Mouse (Mus musculus): Measurements from ENCODE around the gene Ppp2r1b.
"Not testable (repeated sequence)": the region's sequence is repeated elsewhere in the genome, so short reads cannot be mapped to it uniquely, and the experiment has no call there.

Ppp2r1b gene

DNA sequence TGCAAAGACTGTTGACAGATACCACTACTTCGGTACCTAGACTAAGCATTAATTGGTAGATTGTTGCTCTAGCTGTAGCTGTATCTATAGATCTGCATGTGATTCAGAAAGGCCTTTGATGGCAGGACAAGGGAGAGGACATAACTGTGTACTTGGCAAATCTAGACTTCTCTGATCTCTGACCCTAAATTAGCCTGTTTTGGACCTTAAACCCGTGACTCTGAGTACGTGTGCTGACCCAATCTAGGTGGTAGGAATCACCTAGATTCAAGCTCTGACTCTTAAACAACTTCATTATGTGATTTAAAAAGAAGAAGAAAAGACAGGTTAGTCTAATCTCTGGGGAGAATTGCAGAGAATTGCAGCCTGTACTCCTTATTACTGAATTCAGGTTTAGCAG is at the start of gene Ppp2r1b:
Ppp2r1b (plus strand) TSS at position 221 of the 400 bp plus-strand sequence.
- in situ Hi-C loops (cut with MboI, MseI) = no loop called here

DNA sequence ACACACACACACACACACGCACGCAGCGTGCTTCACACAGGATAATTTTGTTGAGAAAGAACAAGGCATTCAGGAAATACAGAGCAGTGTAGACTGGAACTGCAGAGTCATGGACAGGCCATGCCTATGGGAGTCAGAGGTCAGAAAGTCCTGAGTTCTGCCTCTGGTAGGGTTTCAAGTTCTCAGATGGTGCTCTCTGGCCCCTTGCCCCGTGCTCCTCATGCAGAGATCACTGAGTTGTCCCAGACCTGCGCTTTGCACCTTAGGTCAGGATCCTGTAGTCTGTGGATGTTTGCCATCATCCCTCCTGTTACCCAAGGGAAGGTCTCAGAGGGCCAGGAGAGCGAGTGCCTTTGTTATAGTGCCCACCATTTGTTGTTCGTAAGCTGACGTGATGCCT is 48.3 kb upstream of the Ppp2r1b start:
- in situ Hi-C loops (cut with MboI, MseI) = no loop called here

DNA sequence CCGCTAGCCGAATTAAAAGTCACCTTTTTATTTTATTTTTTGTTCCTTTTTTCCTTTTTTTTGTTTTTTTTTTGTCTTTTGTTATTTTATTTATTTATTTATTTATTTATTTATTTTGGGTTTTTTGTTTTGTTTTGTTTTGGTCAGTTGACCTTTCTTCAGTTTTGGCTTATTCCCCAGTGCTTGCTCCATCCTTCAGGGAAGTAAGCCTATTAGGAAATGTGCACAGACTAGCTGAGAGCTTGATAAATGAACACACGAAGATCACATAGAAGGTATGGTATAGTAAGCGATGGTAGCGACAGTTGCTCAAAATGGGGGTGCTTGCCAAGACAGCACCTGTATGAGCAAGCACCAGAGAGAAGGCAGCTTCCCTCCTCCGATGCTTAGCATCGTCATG is 47.5 kb upstream of the Ppp2r1b start:
- in situ Hi-C loops (cut with MboI, MseI) = no loop called here

DNA sequence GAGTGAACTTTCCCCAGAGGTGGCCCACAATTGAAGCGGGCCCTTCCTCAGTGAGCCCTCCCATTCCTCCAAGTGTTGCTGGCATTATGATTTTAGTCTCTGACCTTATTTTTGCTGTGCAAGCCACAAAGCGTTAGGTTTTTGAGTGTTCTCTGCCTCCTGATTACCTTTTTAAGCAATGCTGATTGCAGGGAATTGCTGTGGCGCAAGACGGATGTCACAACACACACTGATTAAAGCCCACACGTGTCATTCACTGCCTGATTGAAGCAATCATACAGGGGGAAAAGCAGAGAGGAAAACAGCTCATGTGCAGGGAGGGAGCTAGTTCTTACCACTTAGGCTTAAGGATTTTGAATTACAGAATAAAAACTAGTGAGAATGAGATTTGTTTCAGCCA is 46.7 kb upstream of the Ppp2r1b start:
- in situ Hi-C loops (cut with MboI, MseI) = no loop called here

DNA sequence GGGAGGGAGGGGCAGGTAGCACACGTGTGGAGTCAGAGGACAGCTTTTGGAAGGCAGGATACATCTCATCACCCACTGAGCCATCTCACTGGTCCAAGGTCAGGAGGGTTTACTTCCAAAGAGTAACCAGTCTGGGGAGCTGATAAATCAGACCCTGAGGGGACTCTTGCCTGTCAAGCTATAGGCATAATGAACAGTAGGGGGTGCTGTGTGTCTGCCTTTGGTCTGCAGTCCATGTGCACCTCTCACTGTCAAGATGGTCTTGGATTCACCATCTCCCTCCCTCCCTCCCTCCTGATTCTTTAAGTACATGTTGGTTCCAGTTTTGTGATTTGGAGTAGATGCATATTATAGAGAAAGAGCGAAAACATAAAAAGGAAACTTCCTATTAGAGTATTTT is 44.1 kb upstream of the Ppp2r1b start:
- in situ Hi-C loops (cut with MboI, MseI) = no loop called here

DNA sequence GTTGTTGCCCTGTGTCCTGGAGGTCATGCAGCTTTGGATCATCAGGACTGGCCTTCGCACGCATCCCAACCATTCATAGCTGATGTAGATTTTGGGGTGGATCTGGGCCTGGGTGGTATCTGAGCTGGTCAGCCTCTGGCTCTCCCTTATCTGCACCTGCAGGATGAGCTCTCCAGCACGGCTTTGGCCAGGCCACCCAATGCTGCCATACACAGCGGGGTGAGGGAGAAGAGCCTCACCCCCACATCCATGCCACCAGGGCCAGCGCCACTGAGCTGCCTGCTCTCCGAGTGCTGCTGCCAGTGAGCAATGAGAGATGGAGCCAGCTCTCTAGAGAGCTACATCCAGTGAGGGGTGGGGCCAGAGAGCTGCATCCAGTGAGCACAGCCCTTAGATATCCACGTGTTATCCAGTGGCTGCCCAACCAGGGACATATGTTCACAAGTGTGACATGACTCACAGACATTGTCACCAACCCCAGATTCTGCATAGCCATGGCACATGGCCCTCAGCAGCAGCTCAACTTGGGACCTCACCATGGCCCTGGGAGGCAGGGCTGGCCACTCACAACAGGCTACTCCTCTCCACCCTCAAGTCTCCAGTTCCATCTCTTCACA is 41.9 kb upstream of the Ppp2r1b start:
- in situ Hi-C loops (cut with MboI, MseI) = no loop called here

DNA sequence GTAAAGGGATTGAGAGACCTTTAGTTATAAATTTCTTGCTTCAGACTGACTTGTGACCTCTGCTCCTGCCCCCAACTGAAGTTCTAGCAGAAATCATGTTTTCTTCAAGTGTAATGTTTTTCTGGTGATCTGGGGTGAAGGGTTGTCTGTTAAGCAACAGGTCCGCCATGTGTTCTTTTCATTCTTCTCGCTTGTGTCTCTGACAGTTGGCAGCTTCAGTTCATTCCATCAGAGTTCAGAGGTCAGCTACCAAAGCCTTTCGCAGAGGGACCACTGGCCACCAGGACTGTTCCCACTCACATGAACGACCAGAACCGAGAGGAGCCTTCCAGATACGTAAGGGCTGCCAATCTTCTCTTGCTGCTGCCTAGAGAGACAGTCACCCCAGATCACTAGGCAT is 36.6 kb upstream of the Ppp2r1b start:
- in situ Hi-C loops (cut with MboI, MseI) = no loop called here

DNA sequence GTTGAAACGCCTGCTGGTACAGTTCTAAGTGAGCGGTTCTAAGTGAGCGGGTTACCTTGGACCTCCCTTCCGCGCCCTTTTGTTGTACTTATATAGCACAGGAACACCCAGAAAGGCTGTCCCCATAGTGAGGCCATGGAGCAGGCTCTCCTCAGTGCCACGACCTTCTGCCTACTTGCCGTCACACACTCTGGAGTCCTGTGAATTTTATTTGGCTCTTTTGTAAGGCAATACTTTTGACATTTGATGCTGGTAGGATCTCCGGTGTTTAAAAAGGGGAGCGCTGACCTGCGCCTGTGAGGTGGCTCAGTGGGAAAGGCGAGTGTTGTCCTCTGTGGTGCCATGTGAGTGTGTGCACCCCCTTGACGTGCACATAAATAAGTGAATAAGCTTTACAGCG is 36.0 kb upstream of the Ppp2r1b start:
- in situ Hi-C loops (cut with MboI, MseI) = no loop called here

DNA sequence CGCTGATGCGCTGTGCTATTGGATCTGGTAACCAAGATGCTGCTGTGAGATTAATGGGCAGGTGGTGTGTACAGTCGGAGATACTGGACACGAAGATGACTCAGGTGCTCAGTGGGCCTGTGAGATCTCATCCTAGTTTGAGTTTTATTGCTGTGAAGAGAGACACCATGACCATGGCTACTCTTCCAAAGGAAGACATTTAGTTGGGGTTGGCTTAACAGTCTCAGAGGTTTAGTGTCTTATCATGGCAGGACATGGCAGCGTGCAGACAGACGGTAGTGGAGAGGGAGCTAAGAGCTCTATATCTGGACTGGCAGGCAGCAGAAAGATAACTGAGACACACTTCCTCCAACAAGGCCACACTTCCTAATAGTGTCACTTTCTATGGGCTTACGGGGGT is 33.9 kb upstream of the Ppp2r1b start:
- in situ Hi-C loops (cut with MboI, MseI) = no loop called here

DNA sequence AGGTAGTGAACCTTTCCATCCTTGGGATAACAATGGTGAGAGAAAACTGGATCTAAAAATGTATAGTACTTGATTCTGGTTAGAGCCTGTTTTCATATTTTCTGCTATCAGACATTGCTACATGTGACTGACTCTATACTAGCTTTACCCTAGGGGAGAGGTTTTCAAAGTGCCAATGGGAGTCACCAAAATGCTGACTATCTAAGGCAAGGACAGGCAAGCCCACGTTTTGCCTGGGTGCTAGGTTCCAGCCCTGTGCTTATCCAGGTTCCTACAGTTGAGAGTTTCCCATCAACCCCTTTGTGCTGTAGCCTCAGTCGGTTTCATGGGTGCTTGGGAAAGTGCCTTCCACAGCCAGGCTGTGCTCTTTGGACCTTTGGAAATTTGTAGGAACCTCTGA is 33.4 kb upstream of the Ppp2r1b start:
- in situ Hi-C loops (cut with MboI, MseI) = no loop called here

DNA sequence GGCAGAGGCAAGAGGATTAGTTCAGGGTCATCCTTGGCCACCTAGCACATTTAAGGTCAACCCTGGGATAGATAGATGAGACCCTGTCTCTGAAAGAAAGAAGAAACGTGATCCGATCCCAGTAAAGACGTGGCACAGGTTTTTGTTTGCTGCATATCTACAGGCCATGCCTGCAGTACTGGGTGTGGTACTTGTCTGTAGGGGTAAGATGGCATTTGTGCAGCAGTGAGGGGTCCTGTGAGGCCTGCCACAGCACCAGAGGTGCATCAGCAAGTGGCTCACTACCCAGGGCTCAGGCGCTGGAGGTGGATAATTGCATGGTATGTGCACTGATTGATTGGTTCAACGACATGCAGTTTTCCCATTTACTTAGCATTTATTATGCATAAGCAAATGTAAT is 31.3 kb upstream of the Ppp2r1b start:
- in situ Hi-C loops (cut with MboI, MseI) = no loop called here

DNA sequence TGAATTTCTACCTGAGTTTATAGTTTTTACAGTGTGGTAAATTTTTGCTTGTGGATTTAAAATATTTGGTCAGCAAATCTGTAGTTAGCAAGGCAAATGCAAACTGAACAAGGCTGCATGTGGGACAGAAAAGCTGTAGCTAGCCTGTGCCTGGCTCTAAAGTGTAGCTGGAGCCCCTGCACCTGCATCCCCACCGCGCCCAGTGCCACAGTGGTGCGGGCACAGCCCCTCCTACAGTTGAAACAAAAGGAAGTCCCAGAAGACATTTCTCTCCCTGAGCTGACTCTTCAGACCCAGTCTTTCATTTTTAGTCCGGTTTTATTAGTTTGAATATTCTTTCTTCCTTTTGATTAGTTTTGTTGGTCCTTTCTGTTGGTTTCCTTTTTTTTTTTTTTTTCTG is 29.4 kb upstream of the Ppp2r1b start:
- in situ Hi-C loops (cut with MboI, MseI) = no loop called here

DNA sequence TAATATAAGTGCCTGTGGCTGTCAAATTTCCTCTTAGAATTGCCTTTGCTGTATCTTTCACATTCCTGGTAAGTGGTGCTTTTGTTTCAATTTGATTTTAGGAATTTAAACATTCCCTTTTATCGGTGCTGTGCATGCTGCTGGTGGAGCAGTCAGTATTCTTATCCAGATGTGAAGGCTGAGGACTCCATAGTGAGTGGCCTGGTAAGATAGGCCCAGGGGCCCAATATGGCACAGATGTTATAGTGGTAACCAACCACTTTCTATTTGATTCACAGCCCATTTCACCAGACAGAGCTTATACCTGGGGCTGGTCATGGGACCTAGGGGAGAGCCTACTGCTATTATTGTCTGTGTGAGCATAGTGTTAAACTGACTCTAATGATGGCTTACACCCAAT is 28.6 kb upstream of the Ppp2r1b start:
- in situ Hi-C loops (cut with MboI, MseI) = no loop called here

DNA sequence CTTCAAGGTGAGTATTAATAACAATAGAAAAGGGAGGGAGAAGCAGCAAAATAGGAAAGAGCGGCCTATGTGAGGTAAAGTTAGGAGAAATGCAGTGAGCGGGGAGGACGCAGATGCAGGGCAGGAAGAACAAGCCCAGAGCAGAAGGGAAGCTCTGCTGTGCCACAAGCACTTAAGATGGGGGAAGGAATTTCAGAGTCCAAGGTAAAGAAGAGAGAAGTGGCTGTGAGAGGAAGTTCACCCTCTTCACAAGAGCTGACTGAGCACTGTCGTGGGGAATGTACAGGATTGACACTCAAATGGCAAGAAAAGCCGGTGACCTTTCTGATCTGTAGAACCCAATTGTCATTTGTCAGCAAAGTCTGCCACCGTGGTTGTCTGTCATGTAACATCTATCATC is 27.1 kb upstream of the Ppp2r1b start:
- in situ Hi-C loops (cut with MboI, MseI) = no loop called here

DNA sequence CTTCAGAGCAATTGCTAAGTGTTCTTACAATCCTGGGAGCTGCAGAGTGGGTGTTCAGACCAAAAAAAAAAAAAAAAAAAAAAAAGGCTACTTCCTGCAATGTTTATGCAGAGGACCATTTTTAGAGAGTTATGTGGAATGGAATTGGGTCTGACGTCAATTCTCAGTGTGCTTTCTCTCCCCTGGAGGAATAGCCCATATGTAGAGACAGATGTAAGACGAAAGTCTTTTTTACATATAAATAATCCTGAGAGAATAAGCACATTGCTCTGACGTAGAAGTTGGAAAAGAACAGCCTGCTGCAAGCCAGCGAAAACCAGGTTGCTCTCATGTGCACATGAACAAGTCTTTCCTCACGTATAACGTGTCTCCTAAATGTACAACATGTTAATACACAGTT is 25.4 kb upstream of the Ppp2r1b start:
- in situ Hi-C loops (cut with MboI, MseI) = no loop called here

DNA sequence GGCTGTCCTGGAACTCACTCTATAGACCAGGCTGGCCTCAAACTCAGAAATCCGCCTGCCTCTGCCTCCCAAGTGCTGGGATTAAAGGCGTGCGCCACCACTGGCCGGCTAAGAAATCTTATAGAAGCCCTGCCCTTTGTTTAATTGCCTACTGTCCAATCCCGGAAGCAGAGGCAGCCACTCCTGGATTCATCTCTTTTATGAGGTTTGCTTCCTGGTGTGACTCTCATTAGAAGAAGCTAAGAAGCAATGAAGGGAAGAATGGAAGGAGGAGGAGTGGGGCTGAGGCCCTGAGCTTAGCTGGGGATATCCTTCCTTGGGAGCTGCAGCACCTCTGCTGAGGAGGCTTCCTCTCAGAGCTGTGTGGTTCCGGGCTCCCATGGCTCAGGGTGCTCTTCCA is 23.4 kb upstream of the Ppp2r1b start:
- in situ Hi-C loops (cut with MboI, MseI) = no loop called here

DNA sequence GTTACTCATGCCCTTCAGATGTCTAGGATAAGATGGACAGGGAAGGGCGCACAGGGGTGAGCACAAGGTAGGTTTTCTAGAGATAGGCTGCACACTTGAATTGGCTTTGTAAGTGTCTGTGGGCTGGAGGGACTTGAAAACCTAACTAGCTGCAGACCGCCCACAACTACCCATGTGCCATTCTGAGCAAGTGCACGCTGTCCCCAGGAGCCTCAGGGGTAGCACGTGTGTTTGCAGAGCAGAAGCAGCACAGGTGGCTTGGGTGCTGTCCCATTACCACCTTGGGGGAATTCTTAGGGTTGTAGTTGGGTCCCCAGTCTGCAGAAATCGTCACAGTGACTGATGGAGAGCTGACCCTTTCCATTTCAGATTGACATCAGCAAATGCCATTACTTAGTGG is 22.9 kb upstream of the Ppp2r1b start:
- in situ Hi-C loops (cut with MboI, MseI) = no loop called here

DNA sequence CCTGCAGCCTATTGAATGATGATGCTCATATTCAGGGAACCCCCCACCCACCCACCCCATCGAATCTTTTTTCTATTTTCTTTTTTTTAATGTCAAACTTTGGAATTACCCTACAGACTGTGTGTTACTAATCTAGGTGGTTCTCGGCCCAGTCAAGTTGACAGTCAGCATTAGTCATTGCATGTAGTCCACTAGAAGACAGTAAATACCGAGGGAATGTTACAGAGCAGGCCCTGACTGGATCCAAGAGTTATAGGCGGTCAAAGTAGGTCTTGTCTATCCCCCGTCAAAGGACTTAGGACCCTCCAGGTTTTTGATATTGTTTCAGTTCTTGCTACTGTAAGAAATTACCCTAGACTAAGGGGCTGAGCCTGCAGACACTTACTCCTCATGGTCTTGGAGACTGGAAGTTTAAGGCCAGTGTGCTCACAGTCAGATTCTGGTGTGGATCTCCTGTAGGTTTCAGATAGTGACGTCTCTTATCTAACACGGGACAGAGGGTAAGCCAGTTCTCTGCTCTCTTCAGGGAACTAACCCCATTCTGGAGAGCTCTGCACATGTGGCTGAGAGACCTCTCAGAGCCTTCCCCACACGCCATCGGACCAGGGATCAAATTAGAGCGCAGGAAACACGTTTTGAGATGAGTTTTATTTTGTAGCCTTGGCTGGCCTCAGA is 21.2 kb upstream of the Ppp2r1b start:
- in situ Hi-C loops (cut with MboI, MseI) = no loop called here

DNA sequence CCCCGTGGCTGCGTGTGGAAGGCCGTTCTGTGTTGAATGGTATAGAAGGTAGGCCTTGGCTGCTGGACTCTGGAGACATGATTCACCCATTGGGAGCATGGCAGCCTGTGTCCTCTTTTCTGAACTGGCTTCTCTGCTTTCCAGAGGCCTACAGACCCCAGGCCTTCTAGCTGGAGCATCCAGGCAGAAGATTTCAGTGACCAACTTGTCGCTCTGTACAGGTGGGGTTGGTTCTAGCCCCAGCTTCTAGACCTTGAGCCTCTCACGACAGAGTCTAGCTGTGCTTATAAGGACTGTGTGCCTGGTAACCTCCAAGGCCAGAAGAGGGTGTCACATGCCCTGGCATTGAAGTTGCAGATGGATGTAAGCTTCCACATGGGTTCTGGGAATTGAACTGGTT is 13.6 kb upstream of the Ppp2r1b start:
- in situ Hi-C loops (cut with MboI, MseI) = no loop called here

DNA sequence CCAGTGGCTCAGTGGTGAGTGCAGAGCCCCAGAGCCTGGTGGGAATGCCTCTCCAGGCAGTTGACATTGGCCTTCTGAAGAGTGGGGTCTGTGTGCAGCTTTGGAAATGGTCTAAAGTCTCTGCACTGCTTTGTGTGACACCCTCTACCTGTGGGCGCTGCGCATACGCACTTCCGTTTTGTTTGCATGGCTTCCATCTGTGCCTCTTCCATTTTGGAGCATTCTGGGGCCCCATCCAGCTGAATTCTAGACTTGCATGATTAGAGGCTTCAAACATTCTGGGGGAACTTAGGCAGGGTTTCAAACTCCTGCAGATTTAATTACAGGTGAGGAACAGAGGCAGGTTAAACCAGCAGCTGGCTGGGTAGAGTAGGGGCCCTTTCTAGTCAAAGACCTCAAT is 12.9 kb upstream of the Ppp2r1b start:
- in situ Hi-C loops (cut with MboI, MseI) = no loop called here

DNA sequence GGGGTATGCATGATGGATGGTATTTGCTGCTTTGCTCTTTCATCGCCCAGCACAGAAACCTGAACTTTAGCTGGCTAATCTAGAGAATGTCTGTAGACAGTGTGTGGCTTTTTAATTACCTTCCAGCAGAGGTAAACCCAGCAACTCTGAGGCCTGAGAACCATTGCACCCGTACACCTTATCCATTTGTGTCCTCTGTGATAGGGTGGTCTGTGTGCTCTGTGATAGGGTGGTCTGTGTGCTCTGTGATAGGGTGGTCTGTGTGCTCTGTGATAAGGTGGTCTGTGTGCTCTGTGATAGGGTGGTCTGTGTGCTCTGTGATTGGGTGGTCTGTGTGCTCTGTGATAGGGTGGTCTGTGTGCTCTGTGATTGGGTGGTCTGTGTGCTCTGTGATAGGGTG is 12.5 kb upstream of the Ppp2r1b start:
- in situ Hi-C loops (cut with MboI, MseI) = not testable (repeated sequence)

DNA sequence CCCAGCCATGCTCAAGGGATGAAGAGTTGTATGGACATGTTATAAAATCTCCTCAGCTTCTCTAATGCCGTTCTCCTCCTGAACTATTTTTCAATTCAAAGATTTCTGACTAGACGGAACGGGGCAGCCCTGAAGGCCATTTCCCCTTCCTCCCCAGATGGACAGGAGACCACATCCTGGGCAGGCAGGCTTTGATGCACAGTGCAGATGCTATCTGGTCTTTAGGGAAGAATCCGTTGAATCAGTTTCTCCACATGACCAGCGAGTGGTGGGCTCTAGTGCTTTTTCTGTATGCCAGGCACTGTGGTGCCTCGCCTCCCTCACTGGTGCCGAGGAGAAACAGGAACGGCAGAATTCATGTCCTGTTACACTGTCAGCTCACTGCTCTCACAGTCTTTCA is 11.3 kb upstream of the Ppp2r1b start:
- in situ Hi-C loops (cut with MboI, MseI) = no loop called here

DNA sequence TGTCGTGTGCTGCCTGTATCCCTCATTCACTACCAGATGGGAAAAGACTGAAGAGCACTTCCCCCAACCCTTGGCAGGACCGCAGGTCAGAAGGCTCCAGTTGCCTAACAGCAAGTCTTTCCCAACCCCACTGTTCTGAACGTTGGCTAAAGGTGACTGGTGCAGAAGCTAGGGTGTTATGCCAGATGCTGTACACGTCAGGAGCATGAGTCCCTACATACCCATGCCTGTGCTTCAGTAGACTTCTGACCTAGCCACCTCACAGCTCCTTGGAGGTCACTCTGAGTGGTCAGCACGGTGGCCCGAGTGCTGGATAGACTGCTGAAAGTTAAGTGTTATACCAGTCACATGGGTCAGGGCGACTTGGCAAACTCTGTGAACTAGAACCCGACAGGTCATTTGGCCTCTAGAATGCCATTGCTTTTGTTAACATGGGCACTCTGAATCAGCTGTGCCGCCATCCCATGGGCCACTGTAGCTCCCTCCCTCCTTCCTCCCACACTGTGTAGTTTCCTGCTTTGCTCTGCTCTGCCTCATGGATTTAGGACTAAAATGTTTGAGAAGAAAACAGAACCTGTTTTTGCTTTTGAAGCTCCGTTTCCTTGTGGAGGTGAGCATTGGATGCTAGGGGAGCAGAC is 9.9 kb upstream of the Ppp2r1b start:
- in situ Hi-C loops (cut with MboI, MseI) = no loop called here

All from T-helper 1 cell (primary cell).